ENCODE assay signal across 9 mouse cellular contexts in the genomic region with DNA sequence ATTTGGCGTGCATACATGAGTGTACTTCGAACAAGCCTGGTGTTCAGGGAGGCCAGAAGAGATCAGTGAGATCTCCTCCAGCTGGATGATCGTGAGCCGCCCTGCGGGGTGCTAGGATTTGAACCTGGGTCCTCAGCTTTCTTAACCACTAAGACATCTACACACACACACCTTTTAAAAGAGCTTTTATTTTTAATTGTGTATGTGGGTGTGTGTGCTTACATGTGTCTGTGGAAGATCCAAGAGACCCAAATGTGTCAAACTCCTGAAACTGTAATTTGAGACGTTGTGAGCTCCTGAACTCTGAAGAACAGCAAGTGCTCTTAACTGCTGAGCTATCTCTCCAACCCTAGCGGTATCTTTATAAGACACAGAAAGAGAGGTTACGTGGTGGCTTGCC. TPM values are rescaled to one million over a fixed set of nuclear protein-coding genes. Genes with fewer than 3 reads are reported as not detected.
DNase-seq lines count a peak whose midpoint lies in the region; ATAC-seq lines count a peak whose summit lies in the region.
"Had no signal": no experiment of that assay in that cellular context is flagged by ENCODE, and none has a peak within 500 bp of the region (broad histone marks: within the 10 kb centered on the region; RNA-seq: fewer than 3 reads in every experiment).

No protein-coding gene starts in this region.

- H3K4me2 ChIP-seq in forebrain, embryonic 15.5 days (replicated peaks): peak overlapping the region; percentile 64
- peak overlapping the region; percentile 71 for H3K4me2 ChIP-seq in liver, embryonic 16.5 days (ENCODE audit: low read depth, low read length)

- DNase-seq in 3T3-L1 (ENCODE audit: low read depth, low spot score): peak; percentile 17
- DNase-seq in frontal cortex, postnatal 10 days (ENCODE audit: low spot score in 2 of 2): no peak
- DNase-seq in right cerebral cortex, postnatal 10 days (ENCODE audit: low spot score in 2 of 2): no peak
- no peak for DNase-seq in cerebellum, postnatal 36 days
- DNase-seq: cerebellum, postnatal 10 days had no signal

- H3K4me1 ChIP-seq in erythroblast, embryonic 14.5 days (ENCODE audit: control insufficient read depth): peaks cover 57% of the 10 kb centered on the region
- peaks cover 17% of the 10 kb centered on the region for H3K4me1 ChIP-seq in forebrain, embryonic 15.5 days
- peaks cover 35% of the 10 kb centered on the region for H3K4me1 ChIP-seq in liver, embryonic 16.5 days (ENCODE audit: control insufficient read depth, low read depth, low read length)

- peak overlapping the region; percentile 76 for H3K4me3 ChIP-seq in erythroblast, embryonic 14.5 days (replicated peaks)
- peak overlapping the region; percentile 75 for H3K4me3 ChIP-seq in forebrain, embryonic 15.5 days
- H3K4me3 ChIP-seq in liver, embryonic 16.5 days (ENCODE audit: low read depth, low read length): peak overlapping the region; percentile 66

- H3K9me3 ChIP-seq in erythroblast, embryonic 14.5 days (ENCODE audit: control insufficient read depth, low read length): no peaks in the 10 kb centered on the region
- H3K9me3 ChIP-seq in forebrain, embryonic 15.5 days: no peaks in the 10 kb centered on the region
- H3K9me3 ChIP-seq in liver, embryonic 16.5 days (replicated peaks; ENCODE audit: control insufficient read depth, low read length): no peaks in the 10 kb centered on the region

- H3K36me3 ChIP-seq in erythroblast, embryonic 14.5 days (ENCODE audit: control insufficient read depth): no peaks in the 10 kb centered on the region
- no peaks in the 10 kb centered on the region for H3K36me3 ChIP-seq in forebrain, embryonic 15.5 days
- H3K36me3 ChIP-seq in liver, embryonic 16.5 days (ENCODE audit: control insufficient read depth, insufficient read depth): no peaks in the 10 kb centered on the region

- no peak overlapping the region for H3K27ac ChIP-seq in forebrain, embryonic 15.5 days (replicated peaks)
- no peak overlapping the region; the same call in 1 of the 2 replicates for H3K27ac ChIP-seq in liver, embryonic 16.5 days (ENCODE audit: low read length)

- no peak for ATAC-seq in erythroblast, adult 5-6 weeks (replicated peaks; ENCODE audit: low FRiP score, poor library complexity, severe bottlenecking)
- ATAC-seq in forebrain, embryonic 15.5 days (replicated peaks): no peak
- no peak for ATAC-seq in liver, embryonic 16.5 days (ENCODE audit: low read depth)

- no peaks in the 10 kb centered on the region for H3K27me3 ChIP-seq in erythroblast, embryonic 14.5 days (ENCODE audit: control insufficient read depth)
- H3K27me3 ChIP-seq in forebrain, embryonic 15.5 days: no peaks in the 10 kb centered on the region
- H3K27me3 ChIP-seq in liver, embryonic 16.5 days (ENCODE audit: control insufficient read depth, insufficient read depth, low read depth, low read length): no peaks in the 10 kb centered on the region

- WGBS in forebrain, embryonic 15.5 days: 60% methylated on average over 8 of the region's 8 CpGs
- 22% methylated on average over 8 of the region's 8 CpGs for WGBS in liver, embryonic 16.5 days (ENCODE audit: insufficient replicate concordance)

- H3K9ac ChIP-seq in forebrain, embryonic 15.5 days (replicated peaks): peak overlapping the region; percentile 73
- H3K9ac ChIP-seq in liver, embryonic 16.5 days (ENCODE audit: low read depth, low read length): peak overlapping the region; percentile 54

RNA-seq across cellular contexts. Expression of a gene that starts 0.8 kb away (rescaled TPM):
- polyA plus RNA-seq in erythroblast, embryonic 14.5 days (2012): 0.53 TPM in 2 replicates
- 8.1 TPM in 1 of 2 replicates, not detected in the other for total RNA-seq in erythroblast, adult 5-6 weeks (2015; ENCODE audit: low replicate concordance)
- total RNA-seq in erythroblast, adult 5-6 weeks (2017; ENCODE audit: low replicate concordance): 1.7 and 4.7 TPM in 2 replicates
- 47.6 and 48.4 TPM in 2 replicates for polyA plus RNA-seq in forebrain, embryonic 15.5 days (2015; fragmentation: Nextera tagmentation; extraction: Ambion mirVana)
- polyA plus RNA-seq in liver, embryonic 16.5 days (2015; fragmentation: Nextera tagmentation; extraction: Ambion mirVana): 15.5 and 18.3 TPM in 2 replicates

RNA-seq across cellular contexts. Expression of a gene that starts 33.6 kb away (rescaled TPM):
- 1.9 and 2.2 TPM in 2 replicates for polyA plus RNA-seq in erythroblast, embryonic 14.5 days (2012)
- total RNA-seq in erythroblast, adult 5-6 weeks (2015; ENCODE audit: low replicate concordance): 29.2 and 45.1 TPM in 2 replicates
- 138 and 157 TPM in 2 replicates for total RNA-seq in erythroblast, adult 5-6 weeks (2017; ENCODE audit: low replicate concordance)
- polyA plus RNA-seq in forebrain, embryonic 15.5 days (2015; fragmentation: Nextera tagmentation; extraction: Ambion mirVana): 9.8 and 11.2 TPM in 2 replicates
- polyA plus RNA-seq in liver, embryonic 16.5 days (2015; fragmentation: Nextera tagmentation; extraction: Ambion mirVana): 7.1 and 7.8 TPM in 2 replicates

Comparison
In these comparisons a context has a peak if more than half of its experiments do, and no peak if none do; other contexts are left out.
1. RNA of a gene that starts 0.8 kb away (polyA plus RNA-seq): 47.6 to 48.4 TPM in forebrain, embryonic 15.5 days and 15.5 to 18.3 TPM in liver, embryonic 16.5 days; 0.53 TPM in erythroblast, embryonic 14.5 days; every median in the first group is over 10 times any median in the second.
2. Peak in every context shown above with its lines, with median percentiles within 50 percentile points of each other: H3K4me3 ChIP-seq.